Mouse (Mus musculus) splenic B cell, adult 2 months (primary cell): ENCODE measurements around the gene Clca3a2.
"Not testable (repeated sequence)": the region's sequence is repeated elsewhere in the genome, so short reads cannot be mapped to it uniquely, and the experiment has no call there.

Experiments used
- DNase-seq: peaks from one replicate; pipeline ENCODE4 v3.0.0-alpha.2; 2011; ENCODE audit warnings: low read depth, low spot score
- H3K27me3 ChIP-seq: 2 replicates; pipeline ENCODE4 v1.6.1; 2012; ENCODE audit warnings: mild to moderate bottlenecking, low read length, moderate library complexity, mixed read lengths; ENCODE audit not compliant: control insufficient read depth, poor library complexity, insufficient read depth, severe bottlenecking
- H3K36me3 ChIP-seq: 2 replicates; pipeline ENCODE4 v1.6.1; 2012; ENCODE audit warnings: mild to moderate bottlenecking, low read length, moderate library complexity, mixed read lengths; ENCODE audit not compliant: control insufficient read depth, poor library complexity, insufficient read depth, severe bottlenecking

Clca3a2 gene

DNA sequence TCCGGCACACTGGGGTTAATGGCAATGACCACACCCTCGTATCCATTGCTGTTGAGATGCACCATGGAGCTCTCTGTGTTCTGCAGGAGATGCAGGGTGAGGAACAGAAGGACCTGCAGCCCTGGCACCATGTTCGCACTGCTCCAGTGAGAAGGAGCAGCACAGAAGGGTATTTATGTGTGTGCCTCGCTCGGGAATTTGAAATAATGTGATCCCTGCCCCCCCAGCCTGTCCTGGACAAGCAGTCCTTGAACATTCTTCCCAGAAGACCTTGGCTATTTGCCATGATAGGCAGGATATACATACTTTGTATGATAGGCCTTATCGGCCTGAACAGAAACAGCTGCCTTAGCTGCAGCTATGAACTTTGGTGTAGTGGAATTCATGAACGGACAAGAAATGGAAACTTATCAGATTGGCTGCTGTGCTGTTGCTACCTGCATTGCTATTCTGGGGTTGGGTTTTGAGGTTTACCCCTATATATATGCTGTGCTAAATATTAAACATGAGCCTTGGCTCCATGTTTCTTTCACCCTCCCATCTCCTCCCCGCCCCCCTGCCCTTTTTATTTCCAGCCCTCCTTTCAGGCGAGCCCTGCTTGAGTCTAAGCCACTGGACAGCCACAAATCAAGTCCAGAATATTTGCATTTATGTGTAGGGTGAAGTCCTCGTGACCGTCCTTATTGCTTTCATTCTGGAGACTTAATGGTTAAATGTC, 58.5 kb downstream of the Clca3a2 start, which contains the start of gene Clca3a1:
Gene Clca3a1 (minus strand): TSS at position 386 of the 718 bp plus-strand sequence.
- no peaks in the 10 kb centered on the region for H3K27me3 ChIP-seq
- DNase-seq, result no peak
- no peaks in the 10 kb centered on the region for H3K36me3 ChIP-seq

DNA sequence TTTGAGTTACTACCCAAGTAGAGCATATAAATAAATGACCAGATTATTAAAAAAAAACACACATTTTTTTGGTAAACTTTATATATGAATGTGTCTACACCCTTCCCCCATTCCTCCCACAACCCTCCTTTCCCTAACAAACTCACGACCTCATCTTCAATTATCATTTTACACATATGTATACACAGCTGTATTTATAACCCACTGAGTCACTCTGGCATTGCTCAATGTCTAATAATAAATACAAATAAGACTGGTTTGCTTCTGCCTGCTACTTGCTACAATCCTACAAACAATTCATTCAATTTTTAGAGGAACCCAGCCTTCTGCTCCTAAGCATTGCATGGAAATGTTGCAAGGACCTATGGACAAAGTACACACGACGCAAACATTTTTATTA, 59.6 kb downstream of the Clca3a2 start:
- Histone ChIP-seq H3K36me3 (no peaks in the 10 kb centered on the region), H3K27me3 (no peaks in the 10 kb centered on the region)
- DNase-seq, result no peak

DNA sequence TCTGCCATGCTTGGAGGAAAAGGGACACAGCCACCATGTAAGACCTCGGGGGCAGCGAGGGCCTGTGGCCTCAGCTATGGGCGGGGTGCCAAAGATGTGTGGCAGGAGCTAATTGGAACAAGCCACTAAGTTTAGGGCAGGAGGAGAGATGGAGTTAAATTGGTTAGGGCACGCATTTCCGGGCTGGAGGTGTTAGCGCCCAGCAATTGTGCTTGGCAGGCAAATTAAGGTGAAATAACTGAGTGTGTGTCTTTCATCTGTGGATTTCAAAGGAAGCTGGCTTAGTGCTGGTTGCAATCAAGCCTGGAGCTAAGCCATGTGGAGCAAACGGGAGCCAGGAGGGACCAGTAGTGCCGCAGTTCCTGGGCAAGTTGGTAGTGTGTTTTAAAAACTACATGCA, 63.2 kb downstream of the Clca3a2 start:
- not testable (repeated sequence) for DNase-seq, H3K27me3 ChIP-seq, H3K36me3 ChIP-seq

DNA sequence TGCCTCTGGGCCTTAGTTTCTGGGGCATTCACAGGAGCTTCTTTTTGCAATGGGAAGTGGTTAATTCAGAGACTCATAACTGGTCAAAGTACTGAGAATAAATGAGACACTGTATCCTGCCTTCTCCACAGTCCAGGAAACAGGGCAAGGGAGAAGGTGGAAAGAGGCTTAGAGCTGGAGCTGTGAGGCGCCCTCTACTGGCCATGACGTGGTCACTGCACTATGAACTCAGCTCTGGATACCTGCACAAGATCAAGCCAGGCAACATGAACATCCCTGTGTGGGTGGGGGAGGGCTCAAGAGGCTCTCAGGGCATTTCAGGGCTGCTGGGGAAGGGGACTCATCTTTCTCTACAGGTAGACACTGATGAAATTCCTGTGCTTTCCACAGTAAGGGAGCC, 66.2 kb downstream of the Clca3a2 start:
- Histone ChIP-seq H3K27me3 (no peaks in the 10 kb centered on the region), H3K36me3 (no peaks in the 10 kb centered on the region)
- peak; percentile 24 for DNase-seq

DNA sequence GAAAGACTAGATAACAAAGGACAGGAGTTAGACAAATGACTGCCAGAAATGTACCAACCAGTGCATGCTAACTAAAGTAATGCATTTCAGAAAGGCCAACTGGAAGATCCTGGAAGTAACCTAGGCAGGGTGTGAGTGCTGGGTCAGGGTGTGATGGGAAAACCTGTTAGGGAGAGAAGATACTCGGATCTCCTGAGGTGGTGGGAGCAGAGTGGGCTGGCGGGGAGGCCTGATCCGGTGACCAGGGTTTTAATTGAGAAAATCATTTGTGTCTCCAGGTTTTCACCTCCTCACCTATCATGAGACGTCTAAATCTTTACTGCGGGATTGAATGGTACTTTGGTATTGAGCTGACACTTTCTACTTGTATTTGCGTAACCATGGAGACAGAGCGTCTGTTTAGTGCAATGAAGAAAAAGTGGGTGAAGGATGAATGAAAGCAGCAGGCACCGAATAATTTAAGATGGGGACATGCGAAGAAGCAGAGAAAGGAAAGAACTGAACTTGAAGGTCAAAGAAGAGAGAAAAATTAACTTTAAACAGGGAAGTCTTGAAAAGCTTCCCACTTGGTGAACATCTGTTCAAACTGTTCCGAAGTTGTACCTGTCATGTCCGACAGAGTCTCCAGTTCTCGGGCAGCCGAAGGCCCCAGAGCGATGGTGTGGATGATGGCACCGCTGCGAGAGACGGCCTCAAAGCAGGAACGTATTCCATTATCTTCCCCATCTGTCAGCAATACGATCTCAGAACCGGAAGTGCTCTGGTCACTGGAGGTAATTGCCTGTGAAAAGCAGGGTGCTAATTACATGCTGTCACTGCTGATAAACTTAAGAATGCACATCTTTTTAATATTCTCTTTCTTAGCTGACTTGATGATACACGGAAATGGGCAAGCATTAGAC, 70.0 kb downstream of the Clca3a2 start:
- H3K36me3 ChIP-seq, DNase-seq, H3K27me3 ChIP-seq: not testable (repeated sequence)

GRCm38 (mm10) chr3:144747706-144748105, 71.6 kb downstream of the Clca3a2 start:
- not testable (repeated sequence) for DNase-seq, H3K27me3 ChIP-seq, H3K36me3 ChIP-seq
